Mouse (Mus musculus): Measurements from ENCODE around the gene Magi1.

GRCm38 (mm10) chr6:94281606-94282280, 2.0 kb downstream of the Magi1 start:
- no peak for TF ChIP-seq CTCF (IDR thresholded peaks at IDR 0.05; ENCODE audit: low read depth)
- no peak for TF ChIP-seq EP300 (IDR thresholded peaks at IDR 0.05; ENCODE audit: low read depth)
